Mouse (Mus musculus) monocyte, adult 5-6 weeks (primary cell): Measurements from ENCODE around the gene Cog5. TPM values are rescaled to one million over a fixed set of nuclear protein-coding genes. Genes with fewer than 3 reads are reported as not detected.

Experiments
- ATAC-seq: fragments of 153-309, 156-312 bp; replicated peaks from 2 replicates; pipeline ENCODE4 v1.8.0; 2017; ENCODE audit warnings: mild to moderate bottlenecking; ENCODE audit not compliant: low TSS enrichment, insufficient number of reproducible peaks, severe bottlenecking, poor library complexity, low FRiP score
- total RNA-seq: library from RNA; stranded (forward); fragments of 200-1000, 200-491, 200-594 nt; gene quantifications from 3 replicates; pipeline ENCODE4 v1.2.3, GENCODE M21; 2017

The Cog5 gene
- total RNA-seq, 1 experiment from 2014 or later: 54.1 TPM

GRCm38 (mm10) chr12:31784291-31784690, 129.6 kb downstream of the Cog5 start:
- ATAC-seq: no peak

- no peak for ATAC-seq
Observed at GRCm38 (mm10) chr12:31788530-31788929, 133.9 kb downstream of the Cog5 start.

GRCm38 (mm10) chr12:31806410-31807154, 151.9 kb downstream of the Cog5 start:
- ATAC-seq: no peak

GRCm38 (mm10) chr12:31818051-31818461, 163.4 kb downstream of the Cog5 start:
- no peak for ATAC-seq

GRCm38 (mm10) chr12:31819096-31819495, 164.4 kb downstream of the Cog5 start:
- ATAC-seq: no peak

GRCm38 (mm10) chr12:31819520-31819919, 164.9 kb downstream of the Cog5 start:
- no peak for ATAC-seq

GRCm38 (mm10) chr12:31823671-31824070, 169.0 kb downstream of the Cog5 start:
- no peak for ATAC-seq

- no peak for ATAC-seq
Observed at GRCm38 (mm10) chr12:31824831-31825230, 170.2 kb downstream of the Cog5 start.

GRCm38 (mm10) chr12:31825821-31826220, 171.2 kb downstream of the Cog5 start:
- no peak for ATAC-seq

GRCm38 (mm10) chr12:31826476-31826875, 171.8 kb downstream of the Cog5 start:
- ATAC-seq: no peak

GRCm38 (mm10) chr12:31835480-31835879, 180.8 kb downstream of the Cog5 start:
- ATAC-seq: no peak

GRCm38 (mm10) chr12:31836211-31836610, 181.5 kb downstream of the Cog5 start:
- ATAC-seq: no peak

- ATAC-seq: no peak
Observed at GRCm38 (mm10) chr12:31838521-31838920, 183.9 kb downstream of the Cog5 start.

- ATAC-seq: no peak
Observed at GRCm38 (mm10) chr12:31839249-31839648, 184.6 kb downstream of the Cog5 start.

- ATAC-seq: no peak
Observed at GRCm38 (mm10) chr12:31846077-31846476, 191.4 kb downstream of the Cog5 start.

- ATAC-seq: no peak
Observed at GRCm38 (mm10) chr12:31848630-31849415, 194.2 kb downstream of the Cog5 start.

- ATAC-seq: no peak
Observed at GRCm38 (mm10) chr12:31849601-31850000, 194.9 kb downstream of the Cog5 start.

GRCm38 (mm10) chr12:31854039-31854438, 199.4 kb downstream of the Cog5 start:
- no peak for ATAC-seq

GRCm38 (mm10) chr12:31854817-31855216, 200.1 kb downstream of the Cog5 start:
- ATAC-seq: no peak

- ATAC-seq: no peak
Observed at GRCm38 (mm10) chr12:31857784-31858183, 203.1 kb downstream of the Cog5 start.
